Mouse (Mus musculus) brain, adult 10 weeks (tissue): ENCODE data around the gene Gda. TPM values are rescaled to one million over a fixed set of nuclear protein-coding genes. Genes with fewer than 3 reads are reported as not detected.

Source experiments
- polyA plus RNA-seq: library from polyadenylated mRNA; stranded (reverse); fragments of 350-450 nt; fragmentation: Illumina TruSeq; extraction: RNeasy Lipid Tissue Mini Kit (QIAGEN cat#74804); gene quantifications from one replicate; pipeline ENCODE4 v1.2.3, GENCODE M21; 2015; ENCODE audit warnings: low read depth, low replicate concordance

Gda gene
- polyA plus RNA-seq = 95.6 TPM

GRCm38 (mm10) chr19:21473345-21473744 is at the start of gene Gda:
Gene Gda, minus strand, starts transcription at chr19:21473445.

Other genes with a start within 250 kb of the Gda start
- gene Zfand5, start 201.2 kb downstream of the Gda start, polyA plus RNA-seq = 201 TPM
- gene 1110059E24Rik, start 179.5 kb upstream of the Gda start, polyA plus RNA-seq = 45.9 TPM
- 49.3 TPM for gene Abhd17b, start 179.7 kb upstream of the Gda start, polyA plus RNA-seq